Mouse (Mus musculus): ENCODE measurements at regions not wholly inside any gene's neighbourhood (a gene's known extent, or its start where the extent isn't known, plus 50 kb on each side); places are given as distances from the start of the nearest gene placed in this dataset.

- peak in 1 of 2 experiments; percentile 15 for DNase-seq (ENCODE audit: low spot score in 2 of 2)
Observed at GRCm38 (mm10) chr10:17631817-17632216, 91.2 kb upstream of the Cited2 start.

DNA sequence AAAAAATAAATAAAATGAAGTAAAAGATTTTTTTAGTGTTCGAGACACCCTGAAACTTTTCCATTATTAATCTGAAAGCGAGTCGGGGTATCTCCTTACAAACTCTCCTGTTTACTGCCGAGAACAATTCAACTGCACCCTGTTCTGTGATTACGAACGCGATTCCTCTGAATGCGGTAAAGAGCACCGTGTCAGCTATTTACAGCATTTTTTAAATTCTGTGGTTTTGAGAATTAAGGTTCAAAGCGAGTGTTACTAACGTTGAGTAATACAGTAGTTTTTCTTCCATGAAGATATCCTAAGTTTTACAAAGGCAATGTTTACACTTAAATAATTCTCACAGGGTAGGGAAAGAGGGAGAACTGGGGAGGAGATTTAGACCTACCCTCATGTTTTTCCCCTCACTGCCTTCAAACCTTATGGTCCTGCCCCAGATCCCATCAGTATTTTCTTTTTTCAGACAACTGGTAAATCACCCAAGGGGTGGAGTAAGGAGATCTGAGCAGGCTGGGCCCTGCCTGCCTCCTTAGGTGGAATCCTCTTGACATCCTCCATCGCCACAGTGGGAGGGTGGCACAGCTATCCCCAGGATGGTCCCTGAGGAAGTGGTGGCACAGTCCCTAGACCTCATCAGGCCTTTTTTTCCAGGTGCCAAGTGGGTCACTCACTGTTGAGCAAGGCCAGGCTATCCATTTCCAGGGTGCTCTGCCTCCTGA lies 89.9 kb upstream of the Cited2 start:
- DNase-seq (ENCODE audit: low spot score in 2 of 2): no peak

GRCm38 (mm10) chr10:17645363-17645762 lies 77.7 kb upstream of the Cited2 start:
- no peak for DNase-seq (ENCODE audit: low spot score in 2 of 2)

DNA sequence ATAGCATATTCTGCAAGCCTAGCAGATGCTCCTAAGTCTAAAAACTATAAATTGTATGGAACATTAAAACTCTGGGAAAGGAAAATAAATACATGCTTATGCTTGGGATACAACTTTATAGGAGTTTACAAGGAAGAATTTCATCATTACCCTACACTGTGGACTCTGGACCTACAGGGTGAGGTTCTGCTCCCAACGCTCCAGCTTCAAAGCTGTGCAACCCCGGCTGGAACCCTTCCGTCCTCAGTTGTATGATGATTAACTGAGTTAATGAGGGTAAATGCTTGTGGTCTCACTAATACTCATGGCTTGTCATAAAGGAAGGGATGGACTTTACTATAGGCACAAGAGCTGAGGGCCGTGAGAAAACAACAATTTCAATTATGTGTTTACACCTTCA lies 76.6 kb upstream of the Cited2 start:
- DNase-seq (ENCODE audit: low spot score in 2 of 2): no peak

- DNase-seq (ENCODE audit: low spot score in 2 of 2): no peak
Observed at GRCm38 (mm10) chr10:17648077-17648476, 74.9 kb upstream of the Cited2 start.

DNA sequence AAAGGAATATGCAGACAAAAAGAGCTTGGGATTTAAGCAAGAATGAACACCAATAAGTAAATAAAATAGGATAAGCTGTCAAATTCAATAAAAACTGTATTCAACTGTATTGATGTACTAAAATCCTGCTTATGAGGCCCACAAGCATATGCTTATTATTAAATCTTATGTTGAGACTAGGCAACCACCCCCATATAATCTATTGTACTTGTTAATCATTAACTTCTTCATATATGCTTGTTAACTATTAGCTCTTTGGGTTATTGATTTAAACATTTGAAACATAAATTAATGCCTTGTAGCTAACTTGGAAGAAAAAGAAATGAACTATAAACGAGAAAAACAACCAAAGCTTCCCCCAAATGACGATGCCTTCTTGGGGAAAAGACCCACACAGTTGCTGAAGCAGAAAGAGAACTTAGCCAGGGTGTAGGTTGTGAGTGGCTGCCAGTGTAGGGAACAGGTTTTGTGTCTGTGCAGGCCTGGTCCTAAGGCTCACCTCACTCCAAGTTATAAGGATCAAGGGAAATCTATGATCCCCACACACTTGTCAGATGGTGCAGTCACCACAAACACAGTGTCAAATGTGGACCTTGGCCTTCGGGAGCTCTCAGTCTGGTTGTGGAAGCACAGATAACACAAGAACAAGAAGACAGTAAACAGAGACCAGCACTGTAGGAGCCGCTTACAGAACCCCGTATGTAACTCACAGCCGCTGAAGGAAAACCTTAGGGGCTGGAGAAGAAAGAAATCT lies 71.8 kb upstream of the Cited2 start:
- no peak for DNase-seq (ENCODE audit: low spot score in 2 of 2)

GRCm38 (mm10) chr10:17653325-17653724 lies 69.7 kb upstream of the Cited2 start:
- no peak for DNase-seq (ENCODE audit: low spot score in 2 of 2)

GRCm38 (mm10) chr10:17653785-17654184 lies 69.2 kb upstream of the Cited2 start:
- no peak for DNase-seq (ENCODE audit: low spot score in 2 of 2)

- no peak for DNase-seq (ENCODE audit: low spot score in 2 of 2)
Observed at GRCm38 (mm10) chr10:17654308-17654858, 68.6 kb upstream of the Cited2 start.

GRCm38 (mm10) chr10:17655459-17656051 lies 67.5 kb upstream of the Cited2 start:
- no peak for DNase-seq (ENCODE audit: low spot score in 2 of 2)

GRCm38 (mm10) chr10:17656305-17656704 lies 66.7 kb upstream of the Cited2 start:
- DNase-seq (ENCODE audit: low spot score in 2 of 2): no peak

GRCm38 (mm10) chr10:17656872-17657482 lies 66.0 kb upstream of the Cited2 start:
- DNase-seq (ENCODE audit: low spot score in 2 of 2): no peak

GRCm38 (mm10) chr10:17659575-17659974 lies 63.4 kb upstream of the Cited2 start:
- DNase-seq (ENCODE audit: low spot score in 2 of 2): no peak

DNA sequence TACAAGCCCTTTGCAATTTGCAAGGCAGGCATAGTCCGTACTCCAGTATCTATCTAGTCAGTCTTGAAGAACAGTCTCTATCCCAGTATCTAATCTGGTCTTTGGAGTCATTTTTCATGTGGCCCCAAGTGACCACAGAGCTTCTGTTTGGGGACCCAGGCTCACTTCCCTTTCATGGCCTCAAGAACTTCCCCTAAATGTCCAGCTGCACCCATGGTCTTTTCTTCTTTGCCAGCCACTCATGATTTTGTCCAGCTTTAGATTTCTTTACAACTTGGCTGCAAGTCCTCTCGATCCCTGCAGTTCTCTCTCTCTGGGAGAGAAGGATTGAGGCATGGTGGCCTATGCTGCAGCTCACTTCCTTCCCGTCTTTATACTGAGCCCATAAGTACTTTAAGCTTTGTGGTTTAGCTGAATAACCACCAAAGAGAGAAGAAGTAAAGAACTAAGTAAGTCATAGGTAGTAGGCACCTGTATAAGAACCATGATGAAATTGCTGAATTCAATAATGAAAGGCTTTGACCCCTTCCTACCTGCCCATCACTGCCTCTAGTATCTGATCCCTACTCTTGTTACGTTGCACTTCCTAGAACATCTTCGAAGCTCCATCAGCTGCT lies 62.1 kb upstream of the Cited2 start:
- DNase-seq (ENCODE audit: low spot score in 2 of 2): no peak

DNA sequence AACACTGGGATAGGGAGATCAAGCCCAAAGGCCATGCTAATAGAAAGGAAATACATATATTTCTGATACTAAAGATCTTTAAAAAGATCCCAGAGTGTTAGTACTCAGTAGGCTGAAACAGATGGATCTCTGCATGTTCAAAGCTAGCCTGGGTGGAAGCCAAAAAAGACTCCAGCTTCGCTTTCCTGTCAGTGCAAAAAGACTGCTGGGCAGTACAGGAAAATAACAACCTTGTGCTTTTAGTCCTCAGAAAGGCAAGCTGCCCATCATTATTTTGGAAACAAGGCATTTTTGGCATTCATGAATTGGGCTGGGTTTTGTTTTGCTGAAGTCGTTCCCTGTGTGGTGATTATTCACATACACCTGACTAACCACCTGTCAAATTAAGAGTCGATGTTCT lies 56.9 kb upstream of the Cited2 start:
- no peak for DNase-seq (ENCODE audit: low spot score in 2 of 2)

DNA sequence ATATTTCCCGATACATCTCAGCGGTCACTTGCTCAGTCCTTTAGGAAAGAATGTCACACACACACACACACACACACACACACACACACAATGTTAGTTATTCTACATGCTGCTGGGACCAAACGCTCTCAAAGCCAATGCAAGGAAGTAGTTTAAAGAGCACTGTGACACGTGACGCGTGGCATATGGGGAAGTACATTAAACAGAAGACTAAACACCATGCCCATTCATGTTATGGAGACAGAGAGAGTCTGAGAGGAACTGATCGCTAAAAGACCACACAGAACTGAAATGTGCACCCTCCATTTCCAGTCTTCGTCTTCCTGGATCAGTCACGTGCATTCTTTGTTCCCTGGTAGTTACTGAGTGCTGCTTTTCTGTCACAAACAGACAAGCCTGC lies 53.6 kb upstream of the Cited2 start:
- no peak for DNase-seq (ENCODE audit: low spot score in 2 of 2)
